Mouse (Mus musculus): ENCODE measurements around the gene Lrrc8d. TPM values are rescaled to one million over a fixed set of nuclear protein-coding genes. Genes with fewer than 3 reads are reported as not detected.

Gene Lrrc8d
- polyA plus RNA-seq, 1 experiment from 2014 or later: 24.5 TPM

DNA sequence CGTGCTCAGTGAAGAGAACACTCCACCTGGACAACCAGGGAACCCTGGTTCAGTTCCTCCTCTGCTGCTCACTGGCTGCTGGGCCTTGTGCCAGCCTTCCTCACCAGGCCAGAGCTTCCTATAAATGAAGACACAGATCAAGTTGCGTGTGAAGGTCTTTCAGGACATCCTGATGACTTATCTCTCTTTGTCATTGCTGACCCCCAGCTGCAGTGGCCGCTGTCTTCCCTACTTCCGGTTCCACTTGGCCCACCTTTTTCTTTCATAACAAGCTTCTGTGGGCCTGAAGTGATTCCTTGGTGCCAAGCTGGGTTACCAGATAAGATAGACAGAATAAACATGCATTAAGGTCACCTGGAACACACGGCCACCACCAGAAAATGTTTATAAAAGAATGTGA, 90.0 kb downstream of the Lrrc8d start:
- Histone ChIP-seq H3K4me1 (ENCODE audit: control insufficient read depth, insufficient read depth, low read length) (peaks cover 15% of the 10 kb centered on the region), H3K9ac (ENCODE audit: low read length) (no peak overlapping the region), H3K36me3 (ENCODE audit: control insufficient read depth, insufficient read depth, low read length) (no peaks in the 10 kb centered on the region), H3K4me2 (no peak overlapping the region), H3K27me3 (ENCODE audit: control insufficient read depth, insufficient read depth, low read length) (no peaks in the 10 kb centered on the region), H3K27ac (ENCODE audit: low read depth, low read length) (no peak overlapping the region), H3K9me3 (ENCODE audit: control insufficient read depth, low read length) (no peaks in the 10 kb centered on the region), H3K4me3 (ENCODE audit: low read depth, low read length) (no peak overlapping the region)
- DNase-seq (ENCODE audit: low spot score, missing footprints): no peak
- 85% methylated on average over 5 of the region's 5 CpGs for WGBS
- no peak for ATAC-seq (ENCODE audit: low FRiP score)

DNA sequence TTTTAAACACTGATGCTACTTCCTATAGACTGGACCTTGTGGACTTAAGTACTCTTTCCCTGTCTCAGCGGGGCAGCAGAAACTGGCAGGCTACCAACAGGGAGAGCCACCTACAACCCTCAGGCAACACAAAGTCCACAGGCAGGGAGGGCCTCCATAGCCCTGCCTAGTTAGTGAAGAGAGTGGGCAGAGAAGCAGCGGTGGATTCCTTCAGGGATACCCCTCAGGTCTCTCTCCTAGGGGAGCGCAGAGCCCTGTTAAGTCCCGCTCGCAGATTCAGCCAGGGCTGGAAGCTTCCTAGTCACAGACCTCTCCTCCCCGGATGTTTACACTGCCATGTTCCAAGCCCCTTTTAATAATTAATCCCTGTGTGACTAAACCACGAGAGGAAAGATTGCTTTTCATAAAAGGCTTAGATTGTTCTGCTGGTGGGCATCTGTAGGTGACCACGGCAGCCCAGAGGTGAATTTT, 92.6 kb downstream of the Lrrc8d start:
- Histone ChIP-seq H3K27me3 (ENCODE audit: control insufficient read depth, insufficient read depth, low read length) (no peaks in the 10 kb centered on the region), H3K9me3 (ENCODE audit: control insufficient read depth, low read length) (no peaks in the 10 kb centered on the region), H3K9ac (ENCODE audit: low read length) (no peak overlapping the region), H3K4me3 (ENCODE audit: low read depth, low read length) (no peak overlapping the region), H3K4me2 (no peak overlapping the region), H3K4me1 (ENCODE audit: control insufficient read depth, insufficient read depth, low read length) (peaks cover 15% of the 10 kb centered on the region), H3K36me3 (ENCODE audit: control insufficient read depth, insufficient read depth, low read length) (no peaks in the 10 kb centered on the region), H3K27ac (ENCODE audit: low read depth, low read length) (no peak overlapping the region)
- WGBS: 36% methylated on average over 8 of the region's 8 CpGs
- DNase-seq (ENCODE audit: low spot score, missing footprints): peak; percentile 87
- ATAC-seq (ENCODE audit: low FRiP score): no peak

DNA sequence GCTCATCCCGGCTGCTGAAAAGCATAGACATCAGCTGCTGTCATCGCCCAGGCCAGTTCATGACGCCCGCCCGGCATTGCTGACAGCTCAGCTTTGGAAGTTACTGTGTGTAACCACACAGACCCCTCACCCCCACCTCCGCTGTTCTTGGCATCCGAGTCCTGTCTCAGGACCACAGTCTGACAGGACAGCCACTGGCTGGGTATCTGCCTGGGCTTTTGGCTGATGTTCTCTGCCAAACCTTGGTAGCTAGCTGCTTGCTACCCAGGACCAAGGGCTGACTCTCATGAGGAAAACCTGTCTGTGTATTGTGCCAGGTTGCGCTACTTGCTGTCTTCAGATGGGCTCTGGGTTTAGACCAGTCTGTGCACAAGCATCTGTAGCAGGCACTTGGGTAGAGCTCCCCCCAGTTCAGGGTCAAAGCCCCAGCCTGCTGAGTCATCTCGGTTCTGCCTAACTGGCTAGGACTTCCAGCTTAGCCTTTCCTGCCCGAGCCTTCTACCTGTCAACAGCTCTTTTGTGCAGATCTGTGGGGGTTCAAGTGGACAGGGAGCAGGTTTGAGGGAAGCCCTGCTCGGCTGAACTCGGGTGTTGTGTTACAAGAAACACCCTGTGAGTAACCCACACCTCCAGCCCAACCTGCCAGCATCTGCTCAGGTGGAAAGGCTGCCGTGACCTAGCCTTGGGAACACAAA, 93.2 kb downstream of the Lrrc8d start:
- peak; percentile 91 for DNase-seq (ENCODE audit: low spot score, missing footprints)
- Histone ChIP-seq H3K9me3 (ENCODE audit: control insufficient read depth, low read length) (no peaks in the 10 kb centered on the region), H3K4me1 (ENCODE audit: control insufficient read depth, insufficient read depth, low read length) (peaks cover 15% of the 10 kb centered on the region), H3K27ac (ENCODE audit: low read depth, low read length) (no peak overlapping the region), H3K27me3 (ENCODE audit: control insufficient read depth, insufficient read depth, low read length) (no peaks in the 10 kb centered on the region), H3K4me3 (ENCODE audit: low read depth, low read length) (no peak overlapping the region), H3K4me2 (no peak overlapping the region), H3K9ac (ENCODE audit: low read length) (no peak overlapping the region), H3K36me3 (ENCODE audit: control insufficient read depth, insufficient read depth, low read length) (no peaks in the 10 kb centered on the region)
- ATAC-seq (ENCODE audit: low FRiP score): peak; percentile 49; the same call in 1 of the 2 replicates
- WGBS: 42% methylated on average over 13 of the region's 13 CpGs

DNA sequence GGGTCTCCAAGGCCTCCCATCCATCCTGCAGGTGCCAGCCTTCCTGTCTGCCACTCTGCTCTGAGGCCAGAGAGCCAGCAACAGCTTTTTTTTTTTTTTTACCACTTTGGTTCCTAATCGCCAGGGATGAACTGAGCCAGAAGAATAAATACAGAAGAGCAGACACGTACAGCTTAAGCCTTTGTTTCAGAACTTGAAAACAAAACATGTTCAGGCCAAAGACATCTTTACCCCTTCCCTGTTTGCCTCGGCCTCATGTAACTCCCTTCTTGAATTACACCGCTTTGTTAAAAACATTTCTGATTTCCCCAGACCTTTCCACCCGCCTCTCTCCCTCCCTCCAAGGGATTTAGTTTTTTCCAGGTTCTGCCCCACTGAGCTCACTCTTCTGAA, 93.8 kb downstream of the Lrrc8d start:
- DNase-seq (ENCODE audit: low spot score, missing footprints) (no peak), ATAC-seq (ENCODE audit: low FRiP score) (no peak)
- H3K4me1 ChIP-seq (ENCODE audit: control insufficient read depth, insufficient read depth, low read length): peaks cover 15% of the 10 kb centered on the region
- H3K4me2 ChIP-seq: no peak overlapping the region
- H3K27ac ChIP-seq (ENCODE audit: low read depth, low read length): no peak overlapping the region; the same call in 1 of the 2 replicates
- no peak overlapping the region for H3K4me3 ChIP-seq (ENCODE audit: low read depth, low read length)
- H3K9ac ChIP-seq (ENCODE audit: low read length): no peak overlapping the region
- H3K36me3 ChIP-seq (ENCODE audit: control insufficient read depth, insufficient read depth, low read length): no peaks in the 10 kb centered on the region
- no peaks in the 10 kb centered on the region for H3K9me3 ChIP-seq (ENCODE audit: control insufficient read depth, low read length)
- WGBS: 42% methylated on average over 5 of the region's 5 CpGs
- H3K27me3 ChIP-seq (ENCODE audit: control insufficient read depth, insufficient read depth, low read length): no peaks in the 10 kb centered on the region

DNA sequence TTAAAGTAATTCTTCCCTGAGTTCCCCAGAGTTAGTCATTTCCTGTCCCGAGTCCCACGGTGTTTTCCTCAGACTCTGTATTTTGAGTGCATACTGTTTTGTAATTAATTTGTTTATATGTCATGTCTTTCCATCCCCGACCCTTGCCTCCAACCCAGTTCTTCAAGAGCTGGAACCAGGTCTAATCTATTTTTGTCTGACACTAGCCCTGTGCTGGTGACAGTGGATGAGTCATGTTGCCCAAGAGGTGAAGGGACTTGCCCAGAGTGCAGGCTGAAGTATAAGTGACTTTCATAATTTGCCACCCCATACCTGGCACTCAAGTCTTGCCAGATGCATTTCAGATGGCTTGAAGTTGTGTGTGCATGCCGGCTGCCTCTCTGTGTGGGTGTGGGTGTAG, 98.7 kb downstream of the Lrrc8d start:
- Histone ChIP-seq H3K4me1 (ENCODE audit: control insufficient read depth, insufficient read depth, low read length) (peaks cover 7% of the 10 kb centered on the region), H3K9ac (ENCODE audit: low read length) (no peak overlapping the region), H3K27me3 (ENCODE audit: control insufficient read depth, insufficient read depth, low read length) (no peaks in the 10 kb centered on the region), H3K4me3 (ENCODE audit: low read depth, low read length) (no peak overlapping the region), H3K36me3 (ENCODE audit: control insufficient read depth, insufficient read depth, low read length) (no peaks in the 10 kb centered on the region), H3K4me2 (no peak overlapping the region), H3K27ac (ENCODE audit: low read depth, low read length) (no peak overlapping the region), H3K9me3 (ENCODE audit: control insufficient read depth, low read length) (no peaks in the 10 kb centered on the region)
- WGBS: 86% methylated on average over 4 of the region's 4 CpGs
- DNase-seq (ENCODE audit: low spot score, missing footprints) (no peak), ATAC-seq (ENCODE audit: low FRiP score) (no peak)

DNA sequence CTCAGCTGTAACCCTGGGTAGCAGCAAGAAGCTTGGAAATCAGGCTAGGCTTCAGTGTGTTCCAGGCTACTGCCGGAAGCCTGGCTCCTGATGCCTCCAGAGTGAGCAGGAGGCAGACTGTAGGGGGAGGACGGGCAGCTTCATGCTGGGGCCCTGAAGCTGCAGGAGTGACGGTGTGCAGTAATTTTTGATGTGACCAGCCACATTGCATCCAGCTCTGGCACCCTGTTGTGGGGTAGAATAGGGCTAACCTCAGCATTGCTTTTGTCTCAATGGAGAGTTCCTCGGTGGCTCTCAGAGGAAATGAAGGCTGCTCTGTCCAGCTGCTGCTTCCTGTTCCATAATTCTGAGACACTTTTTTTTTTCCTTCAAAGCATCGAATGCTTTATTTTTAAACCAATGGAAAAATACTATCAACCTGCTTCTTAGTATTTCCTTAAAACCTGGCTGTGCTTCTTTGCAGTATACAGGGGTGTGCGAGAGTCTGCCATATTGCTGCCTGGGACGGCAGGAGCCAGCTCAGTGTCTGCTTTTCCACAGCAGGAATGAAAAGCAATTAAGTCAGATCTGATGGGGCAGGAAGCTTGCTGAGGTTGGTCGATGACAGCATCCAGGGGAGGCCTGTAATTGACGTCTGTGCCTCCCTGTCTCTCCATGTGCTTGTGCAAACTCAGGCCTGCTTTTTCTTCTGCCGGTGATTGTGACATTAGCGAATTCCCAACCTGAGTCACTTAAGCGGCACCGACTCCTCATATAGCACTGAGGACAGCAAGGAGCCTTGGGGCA, 100.3 kb downstream of the Lrrc8d start:
- no peaks in the 10 kb centered on the region for H3K36me3 ChIP-seq (ENCODE audit: control insufficient read depth, insufficient read depth, low read length)
- no peak overlapping the region; the same call in 1 of the 2 replicates for H3K27ac ChIP-seq (ENCODE audit: low read depth, low read length)
- peak; percentile 57; the same call in 1 of the 2 replicates for ATAC-seq (ENCODE audit: low FRiP score)
- no peak for DNase-seq (ENCODE audit: low spot score, missing footprints)
- no peak overlapping the region for H3K4me3 ChIP-seq (ENCODE audit: low read depth, low read length)
- 41% methylated on average over 13 of the region's 13 CpGs for WGBS
- H3K9me3 ChIP-seq (ENCODE audit: control insufficient read depth, low read length): no peaks in the 10 kb centered on the region
- H3K4me1 ChIP-seq (ENCODE audit: control insufficient read depth, insufficient read depth, low read length): peaks cover 7% of the 10 kb centered on the region; the same call in 1 of the 2 replicates
- H3K9ac ChIP-seq (ENCODE audit: low read length): no peak overlapping the region
- H3K27me3 ChIP-seq (ENCODE audit: control insufficient read depth, insufficient read depth, low read length): no peaks in the 10 kb centered on the region
- H3K4me2 ChIP-seq: no peak overlapping the region

DNA sequence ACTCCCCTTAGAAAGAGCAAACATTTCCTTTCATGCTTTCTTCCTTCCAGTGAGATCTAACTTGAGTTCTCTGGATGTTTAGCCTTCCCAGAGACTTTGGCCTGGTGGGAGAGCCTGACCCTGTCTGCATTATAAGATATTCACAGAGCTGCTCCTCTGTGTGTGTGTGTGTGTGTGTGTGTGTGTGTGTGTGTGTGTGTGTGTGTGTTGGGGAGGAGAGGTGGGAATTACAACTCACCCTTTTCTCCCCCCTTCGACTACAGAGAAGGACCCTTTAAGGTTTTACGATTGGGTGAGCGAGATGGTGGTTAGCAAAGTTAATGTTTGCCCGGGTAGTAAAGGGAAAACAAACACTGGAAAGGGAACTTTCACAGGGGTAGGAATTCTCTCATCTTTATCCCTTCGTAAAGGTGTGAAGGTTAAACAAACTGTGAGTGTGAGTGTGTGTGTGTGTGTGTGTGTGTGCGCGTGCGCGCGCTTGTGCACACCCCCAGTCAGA, 101.3 kb downstream of the Lrrc8d start:
- peaks cover 7% of the 10 kb centered on the region; the same call in 1 of the 2 replicates for H3K4me1 ChIP-seq (ENCODE audit: control insufficient read depth, insufficient read depth, low read length)
- H3K27me3 ChIP-seq (ENCODE audit: control insufficient read depth, insufficient read depth, low read length): no peaks in the 10 kb centered on the region
- no peaks in the 10 kb centered on the region for H3K9me3 ChIP-seq (ENCODE audit: control insufficient read depth, low read length)
- no peak overlapping the region for H3K27ac ChIP-seq (ENCODE audit: low read depth, low read length)
- H3K4me2 ChIP-seq: no peak overlapping the region
- H3K4me3 ChIP-seq (ENCODE audit: low read depth, low read length): no peak overlapping the region
- DNase-seq (ENCODE audit: low spot score, missing footprints) (no peak), ATAC-seq (ENCODE audit: low FRiP score) (no peak)
- no peak overlapping the region for H3K9ac ChIP-seq (ENCODE audit: low read length)
- WGBS: 82% methylated on average over 10 of the region's 10 CpGs
- no peaks in the 10 kb centered on the region for H3K36me3 ChIP-seq (ENCODE audit: control insufficient read depth, insufficient read depth, low read length)

DNA sequence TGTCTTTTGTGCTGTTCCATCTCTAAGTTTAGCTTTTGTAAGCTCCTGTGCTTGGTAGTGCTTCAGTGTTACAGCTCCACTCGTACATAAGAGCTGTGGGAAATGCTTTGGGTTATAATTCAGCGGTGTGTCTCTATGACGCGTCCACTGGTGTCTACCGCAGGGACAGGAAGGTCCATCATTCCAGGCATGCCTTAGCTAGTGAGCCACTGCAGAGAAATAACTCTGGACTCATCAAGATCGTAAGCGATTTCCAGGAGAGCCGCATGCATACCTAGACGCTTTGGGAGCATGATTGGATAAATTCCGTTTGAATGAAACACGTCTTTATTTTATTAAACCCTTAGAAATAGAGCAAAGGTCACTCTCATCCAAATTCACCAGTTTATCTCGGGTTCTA, 106.2 kb downstream of the Lrrc8d start:
- H3K27ac ChIP-seq (ENCODE audit: low read depth, low read length): no peak overlapping the region
- H3K4me1 ChIP-seq (ENCODE audit: control insufficient read depth, insufficient read depth, low read length): no peaks in the 10 kb centered on the region
- 90% methylated on average over 12 of the region's 12 CpGs for WGBS
- H3K4me3 ChIP-seq (ENCODE audit: low read depth, low read length): no peak overlapping the region
- ATAC-seq (ENCODE audit: low FRiP score): no peak
- no peak overlapping the region for H3K4me2 ChIP-seq
- no peaks in the 10 kb centered on the region for H3K36me3 ChIP-seq (ENCODE audit: control insufficient read depth, insufficient read depth, low read length)
- H3K9ac ChIP-seq (ENCODE audit: low read length): no peak overlapping the region
- DNase-seq (ENCODE audit: low spot score, missing footprints): no peak
- H3K27me3 ChIP-seq (ENCODE audit: control insufficient read depth, insufficient read depth, low read length): no peaks in the 10 kb centered on the region
- no peaks in the 10 kb centered on the region for H3K9me3 ChIP-seq (ENCODE audit: control insufficient read depth, low read length)

DNA sequence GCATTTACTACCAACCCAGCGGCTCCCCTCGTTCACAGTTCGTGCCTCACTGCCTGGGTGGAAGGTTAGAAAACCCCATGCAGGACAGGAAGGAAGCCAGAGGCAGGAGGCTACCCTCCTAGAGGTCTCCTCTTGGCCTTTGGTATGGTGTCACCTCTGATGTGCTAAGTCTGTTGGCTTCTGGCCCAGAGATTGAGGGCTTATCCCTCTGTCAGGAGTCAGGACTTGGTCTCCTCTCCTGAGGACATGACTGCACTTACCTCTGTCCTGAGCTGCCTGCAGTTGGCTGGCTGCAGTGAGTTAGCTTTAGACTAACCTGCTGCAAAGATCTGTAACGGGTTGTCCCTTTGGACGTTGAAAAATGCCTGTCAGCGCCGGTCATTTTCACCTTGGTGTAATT, 107.7 kb downstream of the Lrrc8d start:
- Histone ChIP-seq H3K9ac (ENCODE audit: low read length) (no peak overlapping the region), H3K4me3 (ENCODE audit: low read depth, low read length) (no peak overlapping the region), H3K27ac (ENCODE audit: low read depth, low read length) (no peak overlapping the region), H3K4me1 (ENCODE audit: control insufficient read depth, insufficient read depth, low read length) (no peaks in the 10 kb centered on the region), H3K9me3 (ENCODE audit: control insufficient read depth, low read length) (peaks cover 3% of the 10 kb centered on the region; the same call in 1 of the 2 replicates), H3K36me3 (ENCODE audit: control insufficient read depth, insufficient read depth, low read length) (peaks cover 12% of the 10 kb centered on the region), H3K27me3 (ENCODE audit: control insufficient read depth, insufficient read depth, low read length) (no peaks in the 10 kb centered on the region), H3K4me2 (no peak overlapping the region)
- no peak for ATAC-seq (ENCODE audit: low FRiP score)
- WGBS: 82% methylated on average over 7 of the region's 7 CpGs
- no peak for DNase-seq (ENCODE audit: low spot score, missing footprints)
